Mouse (Mus musculus) embryonic fibroblast, embryonic 13.5 days (primary cell): ENCODE data around the gene Cln5.

ENCODE experiments used
- CTCF ChIP-seq: IDR thresholded peaks from 2 replicates; pipeline ENCODE4 v1.5.1; 2011; ENCODE audit warnings: mild to moderate bottlenecking, control low read depth, low read length, moderate library complexity, borderline replicate concordance; ENCODE audit not compliant: insufficient read depth
- POLR2A ChIP-seq: IDR thresholded peaks from 2 replicates; pipeline ENCODE4 v1.6.1; 2011; ENCODE audit warnings: low read depth, mild to moderate bottlenecking, control low read depth, low read length, moderate library complexity

- TF ChIP-seq CTCF (no peak), POLR2A (no peak)
These were observed 23.2 kb downstream of the Cln5 start for GRCm38 (mm10) chr14:103093236-103093635.
